Mouse (Mus musculus) urinary bladder, adult 18-20 months (tissue): ENCODE results near the gene Txnrd1.
A peak's percentile ranks its signal among the peaks of the same experiment; 100 is the strongest.

Experiments used
- DNase-seq, 2 experiments: peaks; one replicate each; pipeline ENCODE4 v3.0.0; 2022; ENCODE audit warnings: low spot score in 2 of 2, mixed read lengths in 2 of 2

The Txnrd1 gene

GRCm38 (mm10) chr10:82866356-82866755 lies 32.6 kb downstream of the Txnrd1 start, which contains the start of gene Eid3:
Gene Eid3, plus strand, starts transcription at chr10:82866626.
- DNase-seq, result no peak

- no peak for DNase-seq
Observed at GRCm38 (mm10) chr10:82866832-82867231, 33.1 kb downstream of the Txnrd1 start.

GRCm38 (mm10) chr10:82868418-82869086 lies 34.8 kb downstream of the Txnrd1 start:
- no peak for DNase-seq

- DNase-seq, result no peak
Observed at GRCm38 (mm10) chr10:82875446-82875845, 41.7 kb downstream of the Txnrd1 start.

GRCm38 (mm10) chr10:82876076-82876796 lies 42.5 kb downstream of the Txnrd1 start:
- DNase-seq, result no peak

GRCm38 (mm10) chr10:82887354-82887753 lies 53.6 kb downstream of the Txnrd1 start:
- no peak for DNase-seq

GRCm38 (mm10) chr10:82888576-82888975 lies 54.8 kb downstream of the Txnrd1 start:
- DNase-seq, result no peak

GRCm38 (mm10) chr10:82889447-82889973 lies 55.8 kb downstream of the Txnrd1 start:
- DNase-seq, result peak; percentile 57 to 74

GRCm38 (mm10) chr10:82890936-82891335 lies 57.2 kb downstream of the Txnrd1 start:
- no peak for DNase-seq

- DNase-seq, result no peak
Observed at GRCm38 (mm10) chr10:82891427-82891826, 57.7 kb downstream of the Txnrd1 start.

- DNase-seq, result no peak
Observed at GRCm38 (mm10) chr10:82892442-82893055, 58.8 kb downstream of the Txnrd1 start.

GRCm38 (mm10) chr10:82893872-82894650 lies 60.3 kb downstream of the Txnrd1 start:
- no peak for DNase-seq

- no peak for DNase-seq
Observed at GRCm38 (mm10) chr10:82897936-82898335, 64.2 kb downstream of the Txnrd1 start.

GRCm38 (mm10) chr10:82898893-82899292 lies 65.1 kb downstream of the Txnrd1 start:
- no peak for DNase-seq

GRCm38 (mm10) chr10:82899810-82900421 lies 66.2 kb downstream of the Txnrd1 start:
- no peak for DNase-seq

GRCm38 (mm10) chr10:82900546-82900945 lies 66.8 kb downstream of the Txnrd1 start:
- DNase-seq, result no peak

GRCm38 (mm10) chr10:82901436-82901835 lies 67.7 kb downstream of the Txnrd1 start:
- peak; percentile 66 to 88 for DNase-seq

GRCm38 (mm10) chr10:82908526-82908925 lies 74.8 kb downstream of the Txnrd1 start:
- no peak for DNase-seq

GRCm38 (mm10) chr10:82909382-82909781 lies 75.6 kb downstream of the Txnrd1 start:
- DNase-seq, result peak; percentile 3 to 47

- DNase-seq, result peak in 1 of 2 experiments; percentile 9
Observed at GRCm38 (mm10) chr10:82910198-82910597, 76.4 kb downstream of the Txnrd1 start.

GRCm38 (mm10) chr10:82913238-82913637 lies 79.5 kb downstream of the Txnrd1 start:
- no peak for DNase-seq
